Comparison of ENCODE assay signal across 8 mouse cellular contexts in genomic region chr1:182506229-182506986, GRCm38 (mm10). TPM values are rescaled to one million over a fixed set of nuclear protein-coding genes. Genes with fewer than 3 reads are reported as not detected.
DNase-seq lines count a peak whose midpoint lies in the region; ATAC-seq lines count a peak whose summit lies in the region.

No protein-coding gene starts in this region.

- peaks cover 56% of the 10 kb centered on the region for H3K36me3 ChIP-seq in embryonic facial prominence, embryonic 13.5 days

- ATAC-seq in CD4-positive, CD25-positive, alpha-beta regulatory T cell, adult 4 months, result peak; percentile 96
- no peak for ATAC-seq in embryonic facial prominence, embryonic 13.5 days (ENCODE audit: insufficient number of reproducible peaks, insufficient read depth, low FRiP score, low TSS enrichment, low read depth)

- H3K4me3 ChIP-seq in embryonic facial prominence, embryonic 13.5 days, result no peak overlapping the region

- H3K27me3 ChIP-seq in embryonic facial prominence, embryonic 13.5 days, result no peaks in the 10 kb centered on the region

- no peaks in the 10 kb centered on the region for H3K9me3 ChIP-seq in embryonic facial prominence, embryonic 13.5 days

- no peak overlapping the region for H3K4me2 ChIP-seq in embryonic facial prominence, embryonic 13.5 days

- 70% methylated on average over 7 of the region's 7 CpGs for WGBS in embryonic facial prominence, embryonic 13.5 days

- peaks cover 15% of the 10 kb centered on the region for H3K4me1 ChIP-seq in embryonic facial prominence, embryonic 13.5 days

- DNase-seq in 3134 (ENCODE audit: extremely low read depth, insufficient read length, low spot score), result peak; percentile 56
- DNase-seq in induced T-regulatory cell, adult 2 months (ENCODE audit: low read depth), result peak; percentile 81
- DNase-seq in lung, adult 18-20 months, result peak; percentile 83 to 89
- DNase-seq in thymus, adult 18-20 months, result peak; percentile 45 to 51
- no peak for DNase-seq in cerebellum, adult 9-10 months
- no peak for DNase-seq in layer of hippocampus, adult 8-10 months (ENCODE audit: low spot score in 2 of 2)

- H3K27ac ChIP-seq in embryonic facial prominence, embryonic 13.5 days, result peak overlapping the region; percentile 51

- H3K9ac ChIP-seq in embryonic facial prominence, embryonic 13.5 days, result no peak overlapping the region

RNA-seq across cellular contexts. Expression of gene Capn2, which starts 11.0 kb away (rescaled TPM):
- polyA plus RNA-seq in CD4-positive, CD25-positive, alpha-beta regulatory T cell, adult 4 months (2017; shearing (Covaris generic)), result 10 to 100 TPM; 38.3 to 52.4 TPM
- 125 and 128 TPM in 2 replicates for polyA plus RNA-seq in embryonic facial prominence, embryonic 13.5 days (2015; fragmentation: Nextera tagmentation; extraction: Ambion mirVana)
- total RNA-seq in layer of hippocampus, adult 8-10 months (2022), result 10 to 100 TPM; 68.8 to 72.9 (median 71.6) TPM

RNA-seq across cellular contexts. Expression of gene Capn8, which starts 58.4 kb away (rescaled TPM):
- polyA plus RNA-seq in CD4-positive, CD25-positive, alpha-beta regulatory T cell, adult 4 months (2017; shearing (Covaris generic)), result not detected
- polyA plus RNA-seq in embryonic facial prominence, embryonic 13.5 days (2015; fragmentation: Nextera tagmentation; extraction: Ambion mirVana), result 0.14 TPM in 1 of 2 replicates, not detected in the other
- total RNA-seq in layer of hippocampus, adult 8-10 months (2022), result not detected

Comparison
In these comparisons a context has a peak if more than half of its experiments do, and no peak if none do; other contexts are left out.
1. DNase-seq: peak in 3134 (single experiment), induced T-regulatory cell, adult 2 months (single experiment), lung, adult 18-20 months (2 of 2) and thymus, adult 18-20 months (2 of 2); none in cerebellum, adult 9-10 months (single experiment) and layer of hippocampus, adult 8-10 months (0 of 2).